Mouse (Mus musculus) brain, embryonic 14.5 days (tissue): ENCODE measurements around the gene Rfc3.

Experiments used
- CTCF ChIP-seq: fragments of 200-500 bp; IDR thresholded peaks from 2 replicates; pipeline ENCODE4 v1.5.1; 2012; ENCODE audit warnings: inconsistent platforms, mild to moderate bottlenecking, moderate library complexity, borderline replicate concordance; ENCODE audit not compliant: insufficient read depth, insufficient read length; ENCODE audit errors: extremely low read depth
- POLR2A ChIP-seq: fragments of 200-500 bp; IDR thresholded peaks from 2 replicates; pipeline ENCODE4 v1.6.1; 2012; ENCODE audit warnings: mild to moderate bottlenecking, inconsistent platforms, borderline replicate concordance; ENCODE audit not compliant: poor library complexity, insufficient read depth, insufficient read length, severe bottlenecking; ENCODE audit errors: extremely low read depth

DNA sequence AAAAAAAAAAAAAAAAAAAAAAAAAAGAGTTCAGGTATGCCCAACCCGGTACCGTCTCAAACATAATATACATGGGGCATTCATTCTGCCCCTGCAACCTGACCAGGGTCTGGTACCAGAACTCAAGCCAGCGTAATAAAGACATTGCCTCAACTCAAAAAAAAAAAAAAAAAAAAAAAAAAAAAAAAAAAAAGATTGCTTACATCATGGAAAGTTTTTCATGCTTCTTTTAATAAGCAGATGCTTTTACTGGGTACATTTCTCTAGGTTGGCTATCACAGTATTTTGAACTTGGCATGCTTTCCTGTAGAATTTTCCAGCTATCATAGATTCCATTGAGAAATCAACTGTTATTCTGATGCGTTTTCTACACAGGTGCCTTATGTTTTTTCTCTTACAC is 11.2 kb upstream of the Rfc3 start:
- TF ChIP-seq CTCF, result no peak
- no peak for TF ChIP-seq POLR2A
